Mouse (Mus musculus) embryo, embryonic 10.5 days (tissue): ENCODE measurements around the gene Agap1.

ENCODE experiments used
- DNase-seq: peaks from one replicate; pipeline ENCODE4 v3.0.0-alpha.2; 2015; ENCODE audit warnings: low spot score

The Agap1 gene

DNA sequence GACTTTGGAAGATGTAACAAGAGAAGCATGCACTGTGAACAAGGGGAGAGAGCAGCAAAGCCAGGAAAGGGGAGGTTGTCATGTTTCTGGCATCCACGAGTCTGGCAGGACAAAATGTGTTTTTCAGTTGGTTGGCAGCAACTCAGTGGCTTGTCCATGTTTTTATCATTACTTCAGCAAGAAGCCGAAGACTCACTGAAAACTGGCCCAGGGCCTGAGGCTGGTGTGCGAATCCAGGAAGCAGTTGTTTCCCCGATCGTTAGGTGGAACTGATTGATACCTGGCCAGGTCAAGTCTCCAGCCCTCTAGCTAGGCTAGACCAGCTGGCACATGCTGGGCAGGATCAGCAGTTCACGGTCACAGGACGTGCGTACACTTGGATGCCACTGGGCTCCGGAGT lies 162.7 kb downstream of the Agap1 start:
- DNase-seq = no peak

DNA sequence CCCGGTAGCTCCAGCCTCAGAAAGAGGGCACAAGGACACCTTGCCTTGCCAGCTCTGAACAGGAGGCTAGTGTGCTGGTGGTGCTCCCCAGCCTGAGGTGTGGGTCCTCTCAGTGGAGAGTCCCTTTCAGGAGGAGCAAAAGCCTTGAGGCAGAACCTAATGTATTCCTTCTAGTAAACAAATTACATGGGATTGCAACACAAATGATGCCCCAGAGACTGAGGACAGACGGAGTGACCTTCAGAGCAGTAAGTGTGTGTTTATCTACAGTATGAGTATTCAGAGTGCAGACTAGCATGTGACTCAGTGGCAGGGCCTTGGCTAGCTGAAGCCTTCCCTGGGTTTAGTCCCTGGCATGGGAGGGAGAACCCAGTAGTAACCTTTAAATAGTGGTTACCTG lies 165.4 kb downstream of the Agap1 start:
- DNase-seq = no peak

DNA sequence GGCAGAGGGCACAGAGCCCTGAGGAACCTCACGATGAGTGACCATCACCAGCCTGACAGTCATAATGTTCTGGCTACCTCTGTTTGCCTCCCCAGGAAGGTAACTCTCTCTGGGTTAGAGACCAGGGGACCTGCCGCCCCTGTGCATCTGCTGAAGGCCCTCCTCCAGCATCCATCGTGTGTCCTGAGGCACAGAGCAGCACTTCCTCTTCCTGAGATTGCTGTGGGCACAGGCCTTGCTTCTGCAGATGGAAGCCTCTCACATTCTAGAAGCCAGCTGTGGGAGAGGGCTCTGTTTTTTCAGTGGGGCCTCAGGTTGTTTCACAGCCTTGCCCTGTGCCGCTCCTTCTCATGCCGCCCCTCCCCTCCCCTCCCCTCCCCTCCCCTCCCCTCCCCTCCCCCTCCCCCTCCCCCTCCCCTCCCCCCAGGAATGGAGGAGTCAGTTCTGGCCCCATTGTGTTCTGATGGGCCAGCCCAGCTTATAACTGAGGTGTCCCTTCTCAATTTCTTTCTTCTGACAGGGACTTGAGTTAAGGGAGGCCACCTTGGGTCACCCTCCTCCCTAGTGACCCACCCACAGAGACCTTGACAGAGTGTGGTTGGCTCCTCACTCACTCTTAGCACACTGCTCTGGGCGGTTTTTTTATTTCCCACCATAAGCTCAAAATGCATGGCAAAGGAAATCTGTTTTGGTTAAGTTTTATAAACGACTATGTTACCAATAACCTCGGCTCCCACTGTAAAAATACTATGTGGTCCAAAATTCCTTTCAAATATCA lies 166.6 kb downstream of the Agap1 start:
- DNase-seq = no peak

DNA sequence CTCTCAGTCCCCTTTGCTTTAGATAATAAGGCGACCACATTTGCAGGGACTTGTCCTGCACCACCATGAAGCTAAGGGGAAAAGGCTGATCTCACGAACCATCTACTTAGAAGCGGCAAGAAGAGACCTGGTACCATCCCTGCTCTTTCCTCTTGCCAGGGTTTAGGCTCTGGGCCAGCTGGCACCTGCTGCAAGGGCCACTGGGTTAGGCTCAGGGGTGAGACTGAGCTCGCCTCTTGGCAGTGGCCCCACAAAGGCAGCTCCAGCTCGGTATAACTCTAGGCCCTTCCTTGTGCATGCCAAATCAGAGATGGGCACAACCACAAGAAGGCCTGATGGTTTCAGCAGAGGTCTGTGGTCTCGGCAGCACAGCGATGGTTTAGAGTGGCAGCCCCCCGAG lies 167.3 kb downstream of the Agap1 start:
- no peak for DNase-seq

DNA sequence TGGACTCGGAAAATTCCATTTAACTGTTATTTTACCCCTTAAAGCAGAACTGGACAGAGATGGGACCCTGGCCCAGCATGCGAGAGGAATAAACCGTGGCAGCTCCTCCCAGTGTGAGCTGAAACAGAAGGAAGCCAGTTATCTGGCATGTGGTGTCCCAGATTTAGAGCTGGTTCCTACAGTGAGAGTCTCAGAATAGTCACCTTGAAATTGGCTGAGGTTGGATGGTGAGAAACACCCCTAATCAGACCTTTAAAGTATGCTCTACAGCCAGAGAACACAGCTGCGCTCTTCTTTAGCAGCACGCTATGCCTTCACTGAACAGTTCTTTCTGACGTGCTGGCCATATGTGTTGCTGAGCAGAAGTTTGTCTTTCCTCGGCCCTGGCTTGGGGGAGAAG lies 168.2 kb downstream of the Agap1 start:
- DNase-seq = no peak

DNA sequence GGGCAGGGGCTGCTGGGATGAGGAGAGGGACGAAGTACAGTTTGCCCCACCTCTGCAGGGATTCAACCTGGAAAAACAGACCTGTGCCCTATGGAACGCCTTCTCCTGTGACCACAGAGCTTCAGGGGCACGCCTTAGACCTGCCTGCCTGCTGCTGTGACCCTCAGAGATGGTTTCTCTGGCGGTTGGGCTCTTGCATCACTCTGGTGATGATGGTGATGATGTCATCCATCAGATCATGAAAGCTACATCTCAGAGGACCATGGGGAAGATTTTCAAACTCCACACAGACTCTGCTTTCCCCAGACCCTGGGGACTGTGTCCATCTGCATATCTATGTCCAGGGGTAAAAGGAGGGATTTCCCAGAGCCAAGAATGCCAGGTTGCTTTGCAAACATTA lies 170.7 kb downstream of the Agap1 start:
- DNase-seq = no peak

DNA sequence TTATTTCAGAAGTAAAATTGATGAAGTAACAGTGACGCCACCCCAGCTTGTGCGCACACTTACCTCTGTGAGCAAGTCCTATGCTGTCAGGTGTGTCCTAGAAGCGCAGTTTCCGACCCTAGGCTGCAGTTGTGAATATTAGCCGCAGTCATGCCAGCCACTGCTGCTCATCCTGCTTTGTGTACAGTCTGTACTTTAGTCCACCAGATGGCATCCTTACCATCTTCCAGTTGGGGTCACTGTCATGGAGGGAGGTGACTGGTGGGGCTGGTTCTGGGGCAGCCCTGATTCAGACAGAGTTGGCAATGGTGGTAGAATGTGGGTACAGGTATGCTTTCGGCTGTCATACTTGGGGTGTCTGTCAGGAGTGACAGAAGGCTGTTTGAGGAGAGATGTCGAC lies 171.4 kb downstream of the Agap1 start:
- DNase-seq = no peak

DNA sequence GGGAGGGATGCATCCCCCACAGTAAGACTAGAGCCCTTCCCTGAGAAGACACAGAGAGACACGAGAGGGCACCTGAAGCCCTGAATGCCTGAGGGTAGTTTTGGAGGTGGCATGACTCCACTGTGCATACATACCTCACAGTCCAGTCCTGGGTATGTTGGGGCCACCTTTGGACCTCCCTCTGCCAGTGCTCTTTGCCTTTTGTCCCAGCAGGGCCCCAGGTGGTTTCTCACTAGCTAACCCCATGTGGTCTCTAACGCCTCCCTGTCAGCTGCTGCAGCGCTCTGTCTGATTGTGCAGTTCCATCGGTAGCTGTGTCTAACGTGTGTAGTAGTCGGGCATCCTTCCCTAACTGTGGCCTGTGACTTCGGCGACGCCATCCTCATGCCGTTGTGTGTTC lies 172.3 kb downstream of the Agap1 start:
- no peak for DNase-seq

DNA sequence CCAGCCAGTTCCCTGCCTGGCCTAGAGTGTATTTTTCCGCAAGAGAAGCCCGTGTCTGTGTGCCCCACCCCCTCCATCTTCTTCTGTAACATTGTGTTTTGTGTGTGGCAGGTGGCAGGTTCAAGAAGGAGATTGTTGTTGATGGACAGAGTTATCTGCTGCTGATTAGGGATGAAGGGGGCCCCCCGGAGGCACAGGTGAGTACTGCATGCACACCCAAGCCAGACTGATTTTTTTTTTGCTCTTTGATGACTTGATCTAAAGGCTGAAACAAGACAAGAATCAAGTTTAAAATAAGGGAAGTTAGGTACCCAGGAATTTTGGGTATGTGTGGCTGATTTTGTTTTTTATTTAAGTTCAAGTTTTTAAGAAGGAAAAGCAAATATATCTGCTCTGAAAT lies 173.0 kb downstream of the Agap1 start:
- peak; percentile 26 for DNase-seq

DNA sequence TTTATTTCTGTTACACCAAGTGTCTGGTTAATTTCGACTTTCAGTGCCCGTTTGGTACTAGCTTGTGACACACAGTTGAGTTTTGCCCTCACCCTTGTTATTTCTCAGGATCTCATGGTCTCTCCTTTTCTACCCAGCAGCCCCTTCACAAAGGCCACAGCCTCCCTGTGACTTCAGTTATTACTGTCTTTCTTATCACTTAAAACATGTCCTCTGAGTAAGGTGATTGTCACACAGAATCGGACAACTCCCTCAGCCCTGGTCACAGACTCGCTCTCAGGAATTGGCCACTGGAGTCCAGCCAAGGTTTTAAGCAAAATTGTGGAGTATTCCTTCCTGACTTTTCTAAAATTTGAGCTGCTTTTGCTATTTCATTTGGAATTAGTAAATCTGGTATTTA lies 176.2 kb downstream of the Agap1 start:
- DNase-seq = no peak

DNA sequence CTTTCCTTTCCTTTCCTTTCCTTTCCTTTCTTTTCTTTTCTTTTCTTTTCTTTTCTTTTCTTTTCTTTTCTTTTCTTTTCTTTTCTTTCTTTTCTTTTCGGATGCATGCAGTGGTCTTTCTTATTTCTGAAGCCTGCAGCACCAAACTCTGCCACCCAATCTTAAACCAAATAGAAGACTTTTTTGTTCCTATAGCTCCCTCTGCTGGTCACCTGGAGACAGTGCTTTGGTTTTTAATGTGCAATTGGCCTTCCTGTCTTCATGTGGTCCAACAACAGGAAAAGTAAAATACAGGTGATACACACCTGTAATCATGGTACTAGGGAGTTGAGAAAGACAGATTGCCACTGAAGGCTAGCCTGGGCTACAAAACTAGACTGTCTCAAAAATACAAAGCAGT lies 177.1 kb downstream of the Agap1 start:
- DNase-seq = peak; percentile 85

DNA sequence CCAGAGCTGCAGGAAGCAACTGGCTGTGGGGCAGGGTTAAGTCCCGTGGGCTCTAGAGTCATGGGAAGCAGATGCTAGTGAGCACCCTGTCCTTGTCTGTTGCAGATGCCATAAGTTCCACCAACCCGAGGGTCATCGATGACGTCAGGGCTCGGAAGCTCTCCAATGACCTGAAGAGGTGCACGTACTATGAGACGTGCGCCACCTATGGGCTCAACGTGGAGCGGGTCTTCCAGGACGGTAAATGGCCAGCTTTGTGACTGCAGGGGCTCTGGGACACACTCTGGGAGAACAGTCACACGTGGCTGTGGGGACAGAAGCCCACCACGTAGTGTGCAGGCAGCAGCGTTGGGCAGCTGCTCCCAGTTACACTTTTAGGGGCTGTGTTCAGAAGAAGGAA lies 179.4 kb downstream of the Agap1 start:
- no peak for DNase-seq

DNA sequence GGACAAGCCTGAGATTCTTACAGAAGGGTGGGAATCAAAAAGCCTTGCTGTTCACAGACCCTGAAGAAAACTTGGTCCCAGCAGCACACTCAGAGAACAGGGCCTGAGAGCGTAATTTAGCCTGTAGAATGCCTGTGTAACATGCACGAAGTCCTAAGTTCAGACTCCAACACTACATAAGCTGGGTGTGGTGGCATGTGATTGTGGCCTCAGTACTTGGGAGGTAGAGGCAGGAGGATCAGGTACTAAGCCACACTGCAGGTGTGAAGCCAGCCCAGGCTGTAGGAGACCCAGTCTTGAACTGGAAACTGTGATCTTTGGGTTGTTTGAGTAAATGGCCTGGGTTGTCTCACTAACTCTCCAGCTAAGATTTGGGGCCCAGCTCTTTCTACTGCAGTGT lies 180.5 kb downstream of the Agap1 start:
- DNase-seq = no peak

DNA sequence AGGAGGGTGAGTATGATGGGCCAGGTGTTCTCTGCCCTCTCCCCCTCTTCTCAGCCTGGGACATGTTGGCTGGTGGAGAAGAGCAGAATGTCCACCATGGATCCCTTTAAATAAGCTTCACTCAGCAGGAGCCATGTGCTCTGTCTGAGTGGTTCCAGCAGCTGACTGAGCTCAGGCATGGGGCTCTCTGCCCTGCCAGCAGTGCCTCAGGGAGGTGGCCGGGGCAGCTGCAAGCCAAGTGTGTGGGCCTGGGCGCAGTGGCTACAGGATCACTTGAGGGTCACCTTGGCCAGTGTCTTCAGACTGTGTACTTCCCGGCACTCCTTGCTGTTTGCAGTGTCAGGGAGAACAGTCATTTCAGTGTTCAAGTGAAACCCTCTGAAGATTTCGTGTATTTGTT lies 183.1 kb downstream of the Agap1 start:
- no peak for DNase-seq

DNA sequence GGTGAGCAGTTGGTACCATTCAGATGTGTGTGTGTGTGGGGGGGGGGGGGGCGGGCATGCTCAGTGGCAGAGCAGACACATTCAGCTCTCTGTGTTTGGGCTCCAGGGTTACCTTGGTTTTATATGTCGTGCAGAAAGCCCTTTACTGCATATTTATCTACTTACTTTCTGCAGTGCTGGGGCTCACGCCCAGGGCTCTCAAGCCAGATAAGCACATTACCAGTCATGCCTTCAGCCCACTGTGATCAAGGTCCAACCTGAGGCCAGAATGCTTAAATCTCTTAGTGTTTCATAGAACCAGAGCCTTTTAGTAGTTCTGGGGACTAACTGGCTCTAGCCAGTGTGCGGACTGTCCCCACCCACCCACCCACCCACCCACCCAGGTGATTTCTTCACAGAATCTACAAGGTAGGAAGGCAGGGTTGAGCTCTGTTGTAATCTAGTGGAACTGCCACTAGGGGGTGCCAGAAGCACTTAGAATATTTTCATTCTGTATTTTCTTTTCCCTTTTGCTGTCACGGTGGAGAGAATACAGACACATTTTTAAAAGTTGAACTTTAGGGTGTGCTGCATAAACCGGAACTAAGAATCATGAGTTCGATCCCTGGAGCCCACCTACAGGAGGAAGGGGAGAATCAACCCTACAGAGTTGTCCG lies 189.0 kb downstream of the Agap1 start:
- peak; percentile 70 for DNase-seq

DNA sequence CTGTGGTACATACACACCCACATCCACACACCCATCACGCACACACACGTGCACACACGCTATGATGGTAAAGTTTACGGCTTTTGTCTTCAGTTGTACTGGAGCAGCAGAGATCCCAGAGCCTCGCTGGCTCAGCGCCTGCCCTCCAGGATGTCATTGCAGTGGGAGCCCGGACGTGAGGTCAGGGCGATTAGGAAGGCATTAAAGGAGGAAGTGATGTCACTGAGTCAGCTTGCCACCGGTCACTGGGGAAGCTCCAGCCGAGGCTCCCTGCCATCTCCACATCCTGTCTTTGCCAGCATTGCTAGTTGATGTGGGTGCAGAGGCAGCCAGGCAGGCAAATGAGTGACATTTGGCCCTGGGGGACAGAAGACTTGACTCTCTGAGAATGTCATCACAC lies 189.5 kb downstream of the Agap1 start:
- no peak for DNase-seq

DNA sequence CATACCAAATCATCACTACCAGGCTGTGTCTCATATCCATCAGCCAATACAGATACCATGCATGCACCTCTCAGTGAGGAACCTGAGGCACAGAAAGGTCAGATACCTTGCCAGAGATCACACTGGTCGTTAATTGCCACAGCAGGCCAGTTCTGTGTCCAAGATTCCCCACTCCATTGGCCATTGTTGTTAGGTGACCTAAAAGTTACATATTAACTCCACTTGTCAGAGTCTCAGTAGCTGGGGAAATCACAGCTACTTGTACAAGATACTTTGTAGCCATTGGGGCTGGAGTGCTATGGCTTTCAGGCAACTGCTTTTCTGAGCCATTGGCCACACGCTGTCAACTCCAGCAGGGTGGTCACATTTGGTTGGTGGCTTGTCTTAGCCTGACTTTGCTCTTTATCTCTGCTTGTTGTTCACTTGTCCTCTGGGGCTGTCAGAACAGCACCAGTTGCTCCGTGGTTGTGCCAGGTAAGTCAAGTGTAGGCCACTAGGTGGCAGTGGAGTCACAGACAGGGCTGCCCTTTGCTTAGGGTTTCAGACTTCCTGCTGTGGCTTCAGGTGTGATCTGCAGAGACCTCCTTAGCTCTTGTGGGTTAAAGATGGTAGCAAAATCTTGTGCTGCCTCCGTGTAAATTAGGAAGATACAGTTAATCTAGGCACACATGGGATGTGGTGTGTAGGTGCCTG lies 191.9 kb downstream of the Agap1 start:
- peak; percentile 86 for DNase-seq

DNA sequence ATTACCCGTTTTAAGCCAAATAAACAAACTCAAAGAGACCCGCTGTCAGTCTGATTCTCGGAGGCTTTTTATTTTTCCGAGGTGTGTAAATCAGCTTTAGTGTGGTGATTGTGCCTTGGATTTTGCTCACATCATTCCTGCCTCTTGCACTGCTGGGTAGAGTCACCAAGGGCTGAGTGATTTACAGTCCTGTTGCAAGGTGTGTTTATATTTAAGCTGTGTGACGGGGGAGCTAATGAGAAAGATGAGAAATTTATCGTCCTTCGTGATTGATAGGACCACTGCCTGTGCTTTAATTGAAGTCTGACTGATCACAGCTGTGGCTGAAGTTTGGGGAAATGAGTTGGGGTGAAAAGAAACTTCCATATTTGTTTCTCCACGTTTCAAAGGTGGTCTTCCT lies 192.9 kb downstream of the Agap1 start:
- no peak for DNase-seq

DNA sequence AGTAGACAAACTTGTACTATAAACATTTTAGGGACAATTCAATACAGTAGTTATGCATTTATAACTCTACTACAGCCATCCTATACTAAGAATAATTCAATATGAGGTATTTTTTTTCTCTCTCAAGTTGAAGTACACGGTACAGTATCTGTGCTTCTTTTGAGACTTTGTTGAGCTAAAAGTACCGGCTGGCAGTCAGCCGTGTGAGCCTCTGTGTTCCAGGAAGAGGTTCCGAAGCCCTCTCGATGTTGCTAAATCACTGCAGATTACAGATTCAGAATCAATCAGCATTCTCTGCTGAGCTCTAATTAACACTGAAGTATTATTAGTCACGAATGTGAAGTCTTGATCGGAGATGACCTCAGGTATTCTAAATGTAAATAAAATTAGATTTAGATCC lies 196.0 kb downstream of the Agap1 start:
- DNase-seq = no peak

DNA sequence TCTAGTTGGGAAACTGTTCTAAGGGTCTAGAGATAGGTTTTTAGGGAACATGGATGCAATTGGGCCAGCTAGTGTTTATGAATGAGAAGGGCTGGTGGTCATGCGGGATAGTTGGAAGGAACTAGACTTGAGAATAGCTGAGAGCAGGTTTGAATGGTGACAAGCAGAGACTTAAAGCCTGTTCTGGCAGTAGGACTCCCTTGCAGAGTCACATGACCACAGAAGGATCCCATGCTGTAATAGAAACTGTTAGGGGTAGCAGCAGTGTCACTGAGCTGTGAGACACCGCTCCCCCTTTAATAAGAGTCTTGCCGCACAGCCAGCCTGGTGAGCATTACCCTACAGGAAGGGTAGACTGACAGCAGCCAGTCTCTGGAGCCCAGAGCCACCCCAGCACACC lies 201.6 kb downstream of the Agap1 start:
- DNase-seq = no peak

DNA sequence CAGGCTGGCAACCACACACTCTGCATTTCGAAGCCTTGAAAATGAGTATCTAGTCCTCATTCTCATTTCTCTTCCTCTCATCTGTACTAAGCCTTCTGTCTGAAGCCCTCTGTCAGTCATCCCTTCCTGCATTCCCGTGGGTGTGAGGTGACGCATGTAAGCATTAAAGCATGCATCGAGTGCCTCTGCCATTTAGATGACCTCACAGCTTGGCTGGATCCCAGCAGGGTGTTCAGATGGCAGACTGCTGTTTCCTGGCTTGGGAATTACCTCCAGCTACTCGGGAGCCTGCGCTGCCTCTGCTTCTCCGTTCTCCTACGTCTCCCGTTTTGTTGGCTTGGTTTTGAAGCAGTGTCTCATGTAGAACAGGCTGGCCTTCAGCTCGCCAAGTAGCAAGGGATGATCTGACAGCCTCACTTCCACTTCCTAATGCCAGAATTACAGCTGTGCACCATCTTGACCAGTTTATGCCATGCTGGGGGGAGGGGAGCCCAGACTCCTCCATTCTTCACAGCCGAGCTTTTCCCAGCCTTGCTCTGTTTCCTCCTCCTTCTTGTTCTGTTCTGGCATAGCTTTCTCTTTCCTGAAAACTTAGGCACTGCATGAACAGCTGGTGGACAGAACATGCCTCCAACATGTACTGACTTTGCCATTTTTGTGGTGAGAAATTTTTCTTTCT lies 202.2 kb downstream of the Agap1 start:
- DNase-seq = no peak

DNA sequence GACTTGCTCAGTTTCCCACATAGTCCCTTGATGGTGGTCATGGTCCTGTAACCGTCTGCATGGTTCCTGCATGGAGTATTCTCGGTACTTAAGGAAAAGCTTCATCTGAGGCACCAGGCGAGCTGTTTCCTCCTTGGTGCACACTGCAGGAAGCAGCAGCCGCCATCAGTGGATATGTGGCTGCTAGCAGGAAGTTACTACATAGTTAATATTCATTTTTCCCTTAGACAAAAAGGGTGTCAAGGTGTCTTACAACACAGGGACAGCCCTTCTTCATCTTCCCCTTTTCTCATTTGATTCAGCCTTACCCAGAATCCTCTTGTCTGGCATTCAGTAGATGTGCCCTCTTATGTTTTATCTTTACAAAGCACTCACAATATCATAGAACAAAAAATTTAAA lies 206.2 kb downstream of the Agap1 start:
- DNase-seq = no peak

DNA sequence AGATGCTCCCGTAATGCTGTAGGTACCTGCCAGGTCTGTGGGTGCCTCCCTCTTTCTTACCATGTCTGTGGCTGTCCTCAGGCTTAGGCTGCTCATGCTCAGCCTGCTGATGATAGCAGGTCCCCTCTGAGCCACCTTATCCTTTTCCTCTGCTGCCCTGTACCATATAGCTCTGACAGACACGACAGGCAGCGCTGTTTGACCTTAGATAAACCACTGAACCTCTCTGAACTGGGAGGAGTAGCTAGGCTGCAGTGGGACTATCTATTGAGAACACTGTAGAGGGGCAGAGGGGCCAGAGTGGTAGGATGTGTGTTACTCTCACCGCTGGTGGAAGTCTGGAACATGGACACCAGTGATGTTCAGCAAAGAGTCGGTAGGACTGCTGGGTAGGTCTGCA lies 211.5 kb downstream of the Agap1 start:
- no peak for DNase-seq
